Mouse (Mus musculus) heart, postnatal 4 days (tissue): ENCODE results near the gene Vmn1r34. TPM values are rescaled to one million over a fixed set of nuclear protein-coding genes. Genes with fewer than 3 reads are reported as not detected.
"Not testable (repeated sequence)": the region's sequence is repeated elsewhere in the genome, so short reads cannot be mapped to it uniquely, and the experiment has no call there.

Experiments used
- DNase-seq: peaks from one replicate; pipeline ENCODE4 v3.0.0; 2021
- total RNA-seq, 2 experiments: library from RNA; stranded (reverse); gene quantifications; 2 replicates each; pipeline ENCODE4 v1.2.3; 2021

The Vmn1r34 gene
- not detected for total RNA-seq

DNA sequence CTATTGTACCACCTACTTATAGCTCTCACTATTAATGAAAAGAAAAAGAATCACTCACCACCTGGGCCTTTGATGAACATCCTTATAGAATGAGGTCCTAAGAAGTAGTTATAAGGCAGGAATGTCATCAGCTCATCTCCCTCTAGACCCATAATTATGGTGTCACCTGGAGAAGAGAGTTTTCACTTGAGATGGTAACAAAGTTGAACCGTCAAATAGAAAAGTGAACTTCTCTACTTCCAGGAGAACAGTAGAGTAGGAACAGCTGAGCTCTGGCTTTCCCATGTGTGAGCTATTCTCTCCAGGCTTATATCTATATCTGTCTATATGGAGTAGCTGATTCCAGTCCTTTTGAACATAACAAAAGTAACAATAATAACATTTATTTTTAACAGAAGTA, at the start of gene Vmn1r34:
Vmn1r34 (minus strand) TSS at position 101 of the 400 bp plus-strand sequence.
- DNase-seq, result no peak

DNA sequence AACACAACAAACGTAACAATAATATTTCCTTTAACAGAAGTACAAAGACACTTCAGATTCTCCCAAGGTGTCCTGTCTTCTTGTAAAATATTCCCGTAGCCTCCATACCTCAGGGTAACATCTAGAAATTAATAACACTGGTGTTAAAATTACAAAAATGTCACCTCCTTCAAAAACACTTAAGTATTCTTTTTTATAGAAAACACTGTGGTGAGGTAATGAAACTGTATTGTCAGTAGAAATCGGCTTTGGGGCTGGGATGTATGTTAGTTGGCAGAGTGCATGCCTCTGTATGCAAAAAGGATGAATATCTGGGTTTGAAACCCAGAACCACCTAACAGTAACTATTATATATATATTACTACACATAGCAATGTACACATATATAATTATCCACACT, 42.1 kb upstream of the Vmn1r34 start, which contains the start of gene Vmn1r35:
Vmn1r35 (minus strand) TSS at position 101 of the 400 bp plus-strand sequence.
- no peak for DNase-seq

DNA sequence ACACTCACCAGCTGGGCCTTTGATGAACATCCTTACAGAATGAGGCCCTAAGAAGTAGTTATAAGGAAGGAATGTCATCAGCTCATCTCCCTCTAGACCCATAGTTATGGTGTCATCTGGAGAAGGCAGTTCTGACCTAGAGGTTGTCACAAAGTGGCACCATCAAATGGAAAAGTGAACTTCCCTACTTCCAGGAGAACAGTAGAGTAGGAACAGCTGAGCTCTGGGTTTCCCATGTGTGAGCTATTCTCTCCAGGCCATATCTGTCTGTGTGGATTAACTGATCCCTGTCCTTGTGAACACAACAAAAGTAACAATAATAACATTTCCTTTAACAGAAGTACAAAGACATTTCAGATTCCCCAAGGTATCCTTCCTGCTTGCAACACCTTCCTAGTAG, 25.5 kb downstream of the Vmn1r34 start, which contains the start of gene Vmn1r33:
Vmn1r33 (minus strand) TSS at position 101 of the 400 bp plus-strand sequence.
- not testable (repeated sequence) for DNase-seq

DNA sequence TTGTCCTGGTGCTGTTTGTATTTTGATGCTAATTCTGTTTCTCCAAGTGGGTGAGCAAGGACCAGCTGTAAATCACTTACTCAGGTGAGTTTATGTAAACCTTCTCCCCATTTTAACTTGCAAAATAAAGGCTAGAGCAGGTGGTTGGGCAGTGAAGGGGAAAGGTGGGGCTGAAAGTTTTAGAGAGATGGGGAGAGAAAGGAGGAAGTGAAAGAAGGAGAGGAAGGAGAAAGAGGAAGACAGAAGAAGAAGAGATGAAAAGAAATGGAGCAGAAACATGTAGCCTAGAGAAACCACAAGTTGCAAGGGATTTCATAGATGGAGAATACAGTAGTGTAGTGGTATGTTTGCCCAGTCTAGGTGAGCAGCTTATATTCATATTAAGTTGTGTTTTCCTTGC, 47.9 kb downstream of the Vmn1r34 start:
- no peak for DNase-seq

Other genes with a start within 250 kb of the Vmn1r34 start
- gene Mad2l1, start 108.5 kb downstream of the Vmn1r34 start, total RNA-seq, result 10 to 100 TPM; 40.5 to 45.4 TPM
- gene Vmn1r32, start 83.8 kb downstream of the Vmn1r34 start, total RNA-seq, result not detected
- gene Vmn1r33, start 25.6 kb downstream of the Vmn1r34 start, total RNA-seq, result not detected
- gene Vmn1r35, start 42.0 kb upstream of the Vmn1r34 start, total RNA-seq, result not detected
- not detected for gene Vmn1r36, start 75.3 kb upstream of the Vmn1r34 start, total RNA-seq
- gene Vmn1r37, start 85.5 kb upstream of the Vmn1r34 start, total RNA-seq, result not detected
- gene Vmn1r38, start 138.7 kb upstream of the Vmn1r34 start, total RNA-seq, result not detected
- not detected for gene Vmn1r39, start 166.7 kb upstream of the Vmn1r34 start, total RNA-seq